Mouse (Mus musculus): ENCODE measurements at regions not wholly inside any gene's neighbourhood (a gene's known extent, or its start where the extent isn't known, plus 50 kb on each side); places are given as distances from the start of the nearest gene placed in this dataset.

- TF ChIP-seq GATA1 (IDR thresholded peaks at IDR 0.05; ENCODE audit: borderline replicate concordance, low read length) (no peak), FLI1 (IDR thresholded peaks at IDR 0.05; ENCODE audit: low read length) (no peak)
These were observed 177.0 kb upstream of the Cadm1 start for GRCm38 (mm10) chr9:47353017-47353416.
